ENCODE assay signal across 13 mouse cellular contexts in genomic region chr6:52314304-52315100, GRCm38 (mm10). TPM values are rescaled to one million over a fixed set of nuclear protein-coding genes. Genes with fewer than 3 reads are reported as not detected.
DNase-seq lines count a peak whose midpoint lies in the region; ATAC-seq and TF ChIP-seq lines count a peak whose summit lies in the region.
"Had no signal": no experiment of that assay in that cellular context is flagged by ENCODE, and none has a peak within 500 bp of the region (broad histone marks: within the 10 kb centered on the region; RNA-seq: fewer than 3 reads in every experiment).

No protein-coding gene starts in this region.

- ATAC-seq in heart, embryonic 11.5 days (replicated peaks; ENCODE audit: insufficient number of reproducible peaks, low FRiP score, low TSS enrichment) = no peak
- no peak for ATAC-seq in hindbrain, embryonic 12.5 days (ENCODE audit: low FRiP score)
- ATAC-seq in limb, embryonic 15.5 days (ENCODE audit: insufficient number of reproducible peaks, low FRiP score, low TSS enrichment, low read depth) = no peak
- ATAC-seq in activated CD4-positive, CD25-positive, alpha-beta regulatory T cell, adult 4 months = no peak
- no peak for ATAC-seq in forebrain, embryonic 15.5 days (replicated peaks)

- intact Hi-C loops in heart, postnatal 25 days (cut with DNase I) = loop anchor here (5.0 to 10.0 kb wide), 2 partner anchors 50 to 1132 kb away; partner anchors contain the start of gene Hoxa13

- no peak for TF ChIP-seq CTCF in ES-Bruce4 (IDR thresholded peaks at IDR 0.05; ENCODE audit: low read depth, low read length)

- DNase-seq in heart, postnatal 25 days (ENCODE audit: low spot score) = no peak
- DNase-seq in left cerebral cortex, adult 8-10 months (ENCODE audit: low spot score in 2 of 2) = no peak

- no peak overlapping the region for H3K27ac ChIP-seq in heart, embryonic 11.5 days (ENCODE audit: low read depth, low read length)
- H3K27ac ChIP-seq in ES-Bruce4 (ENCODE audit: insufficient read depth, low read length) = no peak overlapping the region
- peak overlapping the region; percentile 64 for H3K27ac ChIP-seq in hindbrain, embryonic 12.5 days
- H3K27ac ChIP-seq in limb, embryonic 15.5 days = no peak overlapping the region
- H3K27ac ChIP-seq in forebrain, embryonic 15.5 days (replicated peaks) = no peak overlapping the region
- H3K27ac ChIP-seq: liver, embryonic 14.5 days had no signal

- H3K4me3 ChIP-seq in heart, embryonic 11.5 days (ENCODE audit: low read depth, low read length) = peak overlapping the region; percentile 27
- H3K4me3 ChIP-seq in ES-Bruce4 (ENCODE audit: low read depth, low read length) = peak overlapping the region; percentile 27; the same call in 1 of the 2 replicates
- peak overlapping the region; percentile 33 for H3K4me3 ChIP-seq in hindbrain, embryonic 12.5 days
- peak overlapping the region; percentile 33 for H3K4me3 ChIP-seq in limb, embryonic 15.5 days
- H3K4me3 ChIP-seq in forebrain, embryonic 15.5 days = no peak overlapping the region

- TF ChIP-seq POLR2A in ES-Bruce4 (IDR thresholded peaks at IDR 0.05; ENCODE audit: insufficient read depth, low read length) = no peak

- H3K9ac ChIP-seq in heart, embryonic 11.5 days (ENCODE audit: low read depth, low read length) = no peak overlapping the region
- no peak overlapping the region for H3K9ac ChIP-seq in ES-Bruce4 (ENCODE audit: low read depth, poor library complexity, severe bottlenecking)
- H3K9ac ChIP-seq in hindbrain, embryonic 12.5 days = peak overlapping the region; percentile 47
- no peak overlapping the region for H3K9ac ChIP-seq in limb, embryonic 15.5 days
- no peak overlapping the region for H3K9ac ChIP-seq in forebrain, embryonic 15.5 days (replicated peaks)
- H3K9ac ChIP-seq: liver, embryonic 14.5 days had no signal

- 0 out of 2 replicates have a peak, but pooled peaks have one; percentile 37 for TF ChIP-seq EP300 in ES-Bruce4 (IDR thresholded peaks at IDR 0.05; ENCODE audit: insufficient read depth, low read depth, low read length)

- peaks cover 13% of the 10 kb centered on the region for H3K4me1 ChIP-seq in heart, embryonic 11.5 days (ENCODE audit: control insufficient read depth, insufficient read depth, low read length)
- no peaks in the 10 kb centered on the region for H3K4me1 ChIP-seq in ES-Bruce4 (ENCODE audit: control insufficient read depth, insufficient read depth, low read length)
- peaks cover 8% of the 10 kb centered on the region for H3K4me1 ChIP-seq in hindbrain, embryonic 12.5 days
- peaks cover 42% of the 10 kb centered on the region for H3K4me1 ChIP-seq in limb, embryonic 15.5 days
- peaks cover 17% of the 10 kb centered on the region for H3K4me1 ChIP-seq in forebrain, embryonic 15.5 days

- H3K9me3 ChIP-seq in heart, embryonic 11.5 days (replicated peaks; ENCODE audit: control insufficient read depth, low read length) = no peaks in the 10 kb centered on the region
- H3K9me3 ChIP-seq in ES-Bruce4 (replicated peaks; ENCODE audit: control insufficient read depth, insufficient read depth, low read length, poor library complexity, severe bottlenecking) = no peaks in the 10 kb centered on the region
- no peaks in the 10 kb centered on the region for H3K9me3 ChIP-seq in hindbrain, embryonic 12.5 days (replicated peaks)
- H3K9me3 ChIP-seq in limb, embryonic 15.5 days = no peaks in the 10 kb centered on the region
- H3K9me3 ChIP-seq in forebrain, embryonic 15.5 days = no peaks in the 10 kb centered on the region

- WGBS in heart, embryonic 11.5 days (ENCODE audit: insufficient replicate concordance) = under 1% methylated on average over 27 of the region's 27 CpGs
- under 1% methylated on average over 27 of the region's 27 CpGs for WGBS in hindbrain, embryonic 12.5 days
- WGBS in limb, embryonic 15.5 days = 2% methylated on average over 27 of the region's 27 CpGs
- WGBS in forebrain, embryonic 15.5 days = 1% methylated on average over 27 of the region's 27 CpGs

- peak overlapping the region; percentile 47; the same call in 1 of the 2 replicates for H3K4me2 ChIP-seq in heart, embryonic 11.5 days
- no peak overlapping the region for H3K4me2 ChIP-seq in hindbrain, embryonic 12.5 days (replicated peaks)
- peak overlapping the region; percentile 44 for H3K4me2 ChIP-seq in limb, embryonic 15.5 days
- H3K4me2 ChIP-seq in forebrain, embryonic 15.5 days (replicated peaks) = no peak overlapping the region

- H3K36me3 ChIP-seq in heart, embryonic 11.5 days (ENCODE audit: control insufficient read depth, insufficient read depth, low read length) = no peaks in the 10 kb centered on the region
- H3K36me3 ChIP-seq in ES-Bruce4 (ENCODE audit: control insufficient read depth, insufficient read depth, low read length, poor library complexity, severe bottlenecking) = no peaks in the 10 kb centered on the region
- H3K36me3 ChIP-seq in hindbrain, embryonic 12.5 days = no peaks in the 10 kb centered on the region
- no peaks in the 10 kb centered on the region for H3K36me3 ChIP-seq in limb, embryonic 15.5 days
- H3K36me3 ChIP-seq in forebrain, embryonic 15.5 days = no peaks in the 10 kb centered on the region

- peaks cover 93% of the 10 kb centered on the region for H3K27me3 ChIP-seq in heart, embryonic 11.5 days (ENCODE audit: control insufficient read depth, insufficient read depth, low read length)
- peaks cover 52% of the 10 kb centered on the region for H3K27me3 ChIP-seq in ES-Bruce4 (ENCODE audit: control insufficient read depth, insufficient read depth, low read length, poor library complexity, severe bottlenecking)
- peaks cover 95% of the 10 kb centered on the region for H3K27me3 ChIP-seq in hindbrain, embryonic 12.5 days
- H3K27me3 ChIP-seq in limb, embryonic 15.5 days = peaks cover 95% of the 10 kb centered on the region
- peaks cover 97% of the 10 kb centered on the region for H3K27me3 ChIP-seq in forebrain, embryonic 15.5 days

RNA-seq across cellular contexts. Expression of gene Evx1, which starts 1.2 kb away (rescaled TPM):
- not detected in 2 replicates for polyA plus RNA-seq in heart, embryonic 11.5 days (2014; fragmentation: Nextera tagmentation; extraction: Ambion mirVana)
- total RNA-seq in heart, postnatal 25 days (2021) = not detected
- polyA plus RNA-seq in ES-Bruce4 (2011; ENCODE audit: insufficient read depth, insufficient read length, low read depth, missing spikeins) = 0.63 and 0.68 TPM in 2 replicates
- 11.5 and 12.6 TPM in 2 replicates for polyA plus RNA-seq in hindbrain, embryonic 12.5 days (2016; fragmentation: Nextera tagmentation; extraction: Ambion mirVana)
- 0.19 and 0.59 TPM in 2 replicates for polyA plus RNA-seq in limb, embryonic 15.5 days (2015; fragmentation: Nextera tagmentation; extraction: Ambion mirVana)
- total RNA-seq in left cerebral cortex, adult 8-10 months (2022) = not detected
- polyA plus RNA-seq in activated CD4-positive, CD25-positive, alpha-beta regulatory T cell, adult 4 months (2017; shearing (Covaris generic)) = not detected
- polyA plus RNA-seq in forebrain, embryonic 15.5 days (2015; fragmentation: Nextera tagmentation; extraction: Ambion mirVana) = not detected in 2 replicates
- total RNA-seq: megakaryocyte-erythroid progenitor cell, adult 5-6 weeks had no signal
- polyA plus RNA-seq: C2C12; heart, embryonic 14.5 days; liver, embryonic 14.5 days had no signal

RNA-seq across cellular contexts. Expression of gene Hoxa13, which starts 53.8 kb away (rescaled TPM):
- polyA plus RNA-seq in heart, embryonic 11.5 days (2014; fragmentation: Nextera tagmentation; extraction: Ambion mirVana) = 0.20 TPM in 1 of 2 replicates, not detected in the other
- total RNA-seq in heart, postnatal 25 days (2021) = not detected
- 0.25 TPM in 1 of 2 replicates, not detected in the other for polyA plus RNA-seq in ES-Bruce4 (2011; ENCODE audit: insufficient read depth, insufficient read length, low read depth, missing spikeins)
- polyA plus RNA-seq in hindbrain, embryonic 12.5 days (2016; fragmentation: Nextera tagmentation; extraction: Ambion mirVana) = not detected in 2 replicates
- polyA plus RNA-seq in limb, embryonic 15.5 days (2015; fragmentation: Nextera tagmentation; extraction: Ambion mirVana) = 11.0 and 17.4 TPM in 2 replicates
- total RNA-seq in left cerebral cortex, adult 8-10 months (2022) = not detected
- polyA plus RNA-seq in activated CD4-positive, CD25-positive, alpha-beta regulatory T cell, adult 4 months (2017; shearing (Covaris generic)) = not detected
- not detected in 2 replicates for polyA plus RNA-seq in forebrain, embryonic 15.5 days (2015; fragmentation: Nextera tagmentation; extraction: Ambion mirVana)
- total RNA-seq: megakaryocyte-erythroid progenitor cell, adult 5-6 weeks had no signal
- polyA plus RNA-seq: heart, embryonic 14.5 days; testis, adult 2 months had no signal

Comparison
In these comparisons a context has a peak if more than half of its experiments do, and no peak if none do; other contexts are left out.
1. H3K4me2 ChIP-seq: peak in heart, embryonic 11.5 days (single experiment) and limb, embryonic 15.5 days (single experiment); none in hindbrain, embryonic 12.5 days (single experiment) and forebrain, embryonic 15.5 days (single experiment).